Mouse (Mus musculus) heart, embryonic 15.5 days (tissue): ENCODE measurements around the gene Hist1h3a. TPM values are rescaled to one million over a fixed set of nuclear protein-coding genes. Genes with fewer than 3 reads are reported as not detected.
A peak's percentile ranks its signal among the peaks of the same experiment; 100 is the strongest.
"Not testable (repeated sequence)": the region's sequence is repeated elsewhere in the genome, so short reads cannot be mapped to it uniquely, and the experiment has no call there.

Experiments
- ATAC-seq: fragments of 200-750 bp; cut with Nextera tagmentation; replicated peaks from 2 replicates; pipeline ENCODE4 v1.8.0; 2017; ENCODE audit warnings: low read depth, moderate TSS enrichment; ENCODE audit not compliant: insufficient number of reproducible peaks, insufficient read depth, low FRiP score
- H3K27ac ChIP-seq: fragments of 300-500 bp; sonication (generic); 2 replicates; pipeline ENCODE4 v1.5.1; 2015; ENCODE audit warnings: mild to moderate bottlenecking, inconsistent platforms
- H3K27me3 ChIP-seq: fragments of 300-500 bp; sonication (generic); 2 replicates; pipeline ENCODE4 v1.6.1; 2015; ENCODE audit warnings: inconsistent platforms
- H3K36me3 ChIP-seq: fragments of 300-500 bp; sonication (generic); 2 replicates; pipeline ENCODE4 v1.6.1; 2015; ENCODE audit warnings: mild to moderate bottlenecking, inconsistent platforms
- H3K4me1 ChIP-seq: fragments of 300-500 bp; sonication (generic); replicated peaks from 2 replicates; pipeline ENCODE4 v1.6.1; 2015; ENCODE audit warnings: inconsistent platforms
- H3K4me2 ChIP-seq: fragments of 300-500 bp; sonication (generic); 2 replicates; pipeline ENCODE4 v1.6.1; 2015; ENCODE audit warnings: inconsistent platforms, mild to moderate bottlenecking, moderate library complexity
- H3K4me3 ChIP-seq: fragments of 300-500 bp; sonication (generic); 2 replicates; pipeline ENCODE4 v1.5.1; 2015; ENCODE audit warnings: mild to moderate bottlenecking, inconsistent platforms
- H3K9ac ChIP-seq: fragments of 300-500 bp; sonication (generic); 2 replicates; pipeline ENCODE4 v1.6.1; 2015; ENCODE audit warnings: mild to moderate bottlenecking, inconsistent platforms
- H3K9me3 ChIP-seq: fragments of 300-500 bp; sonication (generic); replicated peaks from 2 replicates; pipeline ENCODE4 v1.6.1; 2016; ENCODE audit warnings: inconsistent platforms
- WGBS: fragments of 180-500 bp; shearing (Covaris S2); methylation state at CpG from one replicate; pipeline ENCODE4 v1.1.7; 2015; ENCODE audit warnings: mixed read lengths; 5-methylcytosine and 5-hydroxymethylcytosine counted together
- polyA plus RNA-seq: library from polyadenylated mRNA; unstranded; fragments of >200 nt; fragmentation: Nextera tagmentation; extraction: Ambion mirVana; gene quantifications from 2 replicates; pipeline ENCODE4 v1.2.1, GENCODE M21; 2015

Hist1h3a gene
- polyA plus RNA-seq, 1 experiment from 2014 or later, result 1.5 TPM

DNA sequence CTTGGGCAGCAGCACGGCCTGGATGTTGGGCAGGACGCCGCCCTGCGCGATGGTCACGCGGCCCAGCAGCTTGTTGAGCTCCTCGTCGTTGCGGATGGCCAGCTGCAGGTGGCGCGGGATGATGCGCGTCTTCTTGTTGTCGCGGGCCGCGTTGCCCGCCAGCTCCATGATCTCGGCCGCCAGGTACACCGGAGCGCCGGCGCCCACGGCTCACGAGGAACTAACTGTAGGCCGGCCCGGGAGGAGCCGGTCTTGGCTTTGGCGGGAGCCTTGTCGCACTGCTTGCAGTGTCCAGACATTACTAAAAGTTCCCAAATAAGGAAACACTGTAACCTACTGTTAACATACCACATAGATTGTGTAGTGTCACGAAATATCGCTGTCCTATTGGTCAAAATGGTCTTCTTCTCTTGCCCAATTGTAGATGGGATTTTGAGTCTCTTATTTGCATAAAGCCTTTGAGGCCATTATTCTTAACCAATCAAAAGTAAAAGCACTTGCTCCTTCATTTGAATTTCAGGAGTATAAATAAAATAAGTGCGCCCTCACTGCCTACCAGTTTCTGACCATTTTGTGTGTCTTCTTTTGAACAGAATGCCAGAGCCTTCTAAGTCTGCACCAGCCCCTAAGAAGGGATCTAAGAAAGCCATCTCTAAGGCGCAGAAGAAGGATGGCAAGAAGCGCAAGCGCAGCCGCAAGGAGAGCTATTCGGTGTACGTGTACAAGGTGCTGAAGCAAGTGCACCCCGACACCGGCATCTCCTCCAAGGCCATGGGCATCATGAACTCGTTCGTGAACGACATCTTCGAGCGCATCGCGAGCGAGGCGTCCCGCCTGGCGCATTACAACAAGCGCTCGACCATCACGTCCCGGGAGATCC is 15.7 kb downstream of the Hist1h3a start, which contains the start of gene Hist1h2bb:
Gene Hist1h2bb (plus strand): TSS at position 534 of the 880 bp plus-strand sequence.
- H3K27ac ChIP-seq, result peak within 1 kb of the TSS; percentile 99
- ATAC-seq, result peak; percentile 92
- whole genome bisulfite sequencing, result under 1% methylated on average over 49 of the region's 58 CpGs
- peak within 1 kb of the TSS; percentile 70 for H3K4me2 ChIP-seq
- H3K4me1 ChIP-seq, result peaks cover 22% of the 10 kb centered on the region
- not testable (repeated sequence) for H3K27me3 ChIP-seq, H3K9me3 ChIP-seq, H3K36me3 ChIP-seq
- H3K4me3 ChIP-seq, result peak within 1 kb of the TSS; percentile 49
- peak within 1 kb of the TSS; percentile 65 for H3K9ac ChIP-seq

DNA sequence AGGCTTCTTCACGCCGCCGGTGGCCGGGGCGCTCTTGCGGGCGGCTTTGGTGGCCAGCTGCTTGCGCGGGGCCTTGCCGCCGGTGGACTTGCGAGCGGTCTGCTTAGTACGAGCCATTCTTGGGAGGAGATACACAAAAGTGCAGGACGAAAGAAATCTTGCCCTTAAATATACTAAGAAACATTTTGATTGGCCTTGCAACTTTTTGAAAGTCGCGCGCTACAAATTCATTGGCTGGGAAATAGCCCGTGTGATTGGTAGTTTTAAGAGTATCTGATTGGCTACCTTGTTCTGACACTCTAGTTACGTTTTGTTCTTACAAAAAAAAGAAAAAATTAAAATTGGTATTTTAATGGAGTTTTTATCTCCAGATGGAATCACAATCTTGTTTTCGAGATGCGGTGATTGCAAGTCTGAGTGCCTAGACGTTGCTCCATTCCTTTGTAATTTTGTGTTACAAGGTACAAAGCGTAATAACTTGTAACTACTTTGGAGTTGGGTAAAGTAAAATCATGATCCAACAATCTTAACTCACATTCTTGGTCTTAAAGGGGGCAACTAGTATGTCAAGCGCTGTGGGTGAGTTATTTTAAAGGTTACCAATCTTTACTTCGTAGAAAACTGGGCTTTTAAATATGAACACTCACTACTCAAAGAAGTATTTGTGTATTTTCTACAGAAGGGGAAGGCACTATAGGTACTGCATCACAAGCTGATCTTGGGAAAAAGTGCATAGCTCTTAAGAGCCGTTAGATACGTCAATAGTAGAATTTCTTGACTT is 16.6 kb downstream of the Hist1h3a start, which contains the start of gene Hist1h3c:
Gene Hist1h3c (minus strand): TSS at position 222 of the 781 bp plus-strand sequence.
- Histone ChIP-seq H3K4me1 (peaks cover 26% of the 10 kb centered on the region), H3K4me3 (peak within 1 kb of the TSS; percentile 49), H3K9ac (peak within 1 kb of the TSS; percentile 65), H3K9me3 (no peaks in the 10 kb centered on the region), H3K27ac (peak within 1 kb of the TSS; percentile 99), H3K36me3 (no peaks in the 10 kb centered on the region), H3K4me2 (peak within 1 kb of the TSS; percentile 70), H3K27me3 (no peaks in the 10 kb centered on the region)
- peak; percentile 53 for ATAC-seq
- under 1% methylated on average over 24 of the region's 28 CpGs for WGBS

DNA sequence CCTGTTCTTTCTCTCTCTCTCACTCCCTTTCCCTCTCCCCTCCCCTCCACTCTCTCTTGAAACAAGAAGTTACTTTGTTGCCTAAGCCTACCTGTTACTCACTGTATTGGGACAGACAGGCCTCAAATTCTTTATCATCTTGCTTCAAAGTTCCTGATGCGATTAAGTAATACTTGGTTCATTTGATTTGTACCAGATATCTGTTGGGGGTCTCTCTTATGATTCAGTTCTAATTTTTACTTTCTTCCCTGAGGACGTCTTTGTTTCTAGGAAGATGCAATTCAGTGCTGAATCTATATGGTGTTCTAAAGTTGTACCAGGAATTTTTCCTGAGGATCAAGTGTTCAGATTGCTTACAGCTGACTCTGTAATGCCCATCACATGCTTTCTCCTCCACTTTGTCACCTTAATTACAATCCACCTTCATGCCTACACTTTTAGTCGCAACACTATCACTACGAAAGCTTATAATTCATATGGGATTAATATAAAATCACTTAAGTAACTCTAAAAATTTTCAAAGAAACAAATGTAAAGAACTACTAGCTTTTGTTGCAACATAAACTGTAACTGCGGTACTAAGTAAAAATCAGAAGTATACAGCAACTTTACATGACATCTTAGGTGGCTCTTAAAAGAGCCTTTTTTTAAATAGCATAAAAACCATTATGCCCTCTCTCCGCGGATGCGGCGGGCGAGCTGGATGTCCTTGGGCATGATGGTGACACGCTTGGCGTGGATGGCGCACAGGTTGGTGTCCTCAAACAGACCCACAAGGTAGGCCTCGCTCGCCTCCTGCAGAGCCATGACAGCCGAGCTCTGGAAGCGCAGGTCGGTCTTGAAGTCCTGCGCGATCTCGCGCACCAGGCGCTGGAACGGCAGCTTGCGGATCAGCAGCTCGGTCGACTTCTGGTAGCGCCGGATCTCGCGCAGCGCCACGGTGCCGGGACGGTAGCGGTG is 17.5 kb downstream of the Hist1h3a start:
- Histone ChIP-seq H3K27ac (peak overlapping the region; percentile 72), H3K4me2 (peak overlapping the region; percentile 70), H3K27me3 (no peaks in the 10 kb centered on the region), H3K4me1 (peaks cover 30% of the 10 kb centered on the region), H3K36me3 (no peaks in the 10 kb centered on the region), H3K9ac (peak overlapping the region; percentile 35; the same call in 1 of the 2 replicates), H3K4me3 (peak overlapping the region; percentile 49), H3K9me3 (no peaks in the 10 kb centered on the region)
- no peak for ATAC-seq
- 2% methylated on average over 20 of the region's 36 CpGs for WGBS

DNA sequence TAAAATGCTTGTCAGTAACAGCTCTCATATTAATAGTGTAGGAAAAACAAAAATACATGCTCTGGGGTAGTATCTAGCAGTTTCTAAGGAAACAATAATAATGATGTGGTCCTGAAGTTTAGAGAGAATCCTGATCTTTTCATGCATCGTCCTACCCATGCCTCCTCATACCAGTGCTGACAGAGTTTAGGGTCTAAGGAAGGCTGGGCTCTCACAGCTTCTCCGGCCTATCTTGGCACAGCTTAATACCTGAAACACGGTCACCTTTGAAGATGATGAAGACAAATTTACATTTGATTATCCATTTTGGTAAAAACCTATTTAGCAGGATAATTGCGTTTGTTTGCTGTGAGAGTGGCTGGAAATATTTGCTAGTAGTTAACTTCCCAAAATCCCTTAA is 18.2 kb downstream of the Hist1h3a start:
- H3K27me3 ChIP-seq, result no peaks in the 10 kb centered on the region
- no peaks in the 10 kb centered on the region for H3K36me3 ChIP-seq
- WGBS, result 43% methylated on average over 4 of the region's 4 CpGs
- no peaks in the 10 kb centered on the region for H3K9me3 ChIP-seq
- H3K4me3 ChIP-seq, result no peak overlapping the region
- H3K27ac ChIP-seq, result peak overlapping the region; percentile 72; the same call in 1 of the 2 replicates
- H3K4me1 ChIP-seq, result peaks cover 33% of the 10 kb centered on the region
- H3K9ac ChIP-seq, result 0 out of 2 replicates have a peak overlapping the region, but pooled peaks have one; percentile 35
- peak overlapping the region; percentile 70 for H3K4me2 ChIP-seq
- no peak for ATAC-seq

DNA sequence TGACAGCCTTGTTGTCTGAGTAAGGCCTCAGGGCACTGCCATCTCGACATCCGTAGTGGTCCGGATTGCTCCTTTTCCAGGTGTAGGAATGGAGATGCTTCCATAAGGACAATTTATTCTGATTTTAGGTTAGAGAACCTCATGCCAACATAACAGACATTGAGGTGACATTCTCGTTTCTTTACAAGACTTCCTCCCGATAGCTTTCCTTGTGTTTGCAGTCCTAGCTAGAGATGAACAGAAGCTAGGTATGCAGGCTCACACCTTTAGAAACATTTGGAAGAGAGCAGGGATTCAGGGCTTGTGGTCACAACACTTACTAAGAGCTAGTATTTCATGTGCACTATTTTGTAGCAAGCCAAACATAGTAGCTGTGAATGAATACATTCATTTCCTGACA is 19.0 kb downstream of the Hist1h3a start:
- 86% methylated on average over 5 of the region's 5 CpGs for WGBS
- Histone ChIP-seq H3K9me3 (no peaks in the 10 kb centered on the region), H3K27ac (no peak overlapping the region), H3K4me1 (peaks cover 33% of the 10 kb centered on the region), H3K27me3 (no peaks in the 10 kb centered on the region), H3K36me3 (no peaks in the 10 kb centered on the region), H3K4me2 (no peak overlapping the region), H3K4me3 (no peak overlapping the region), H3K9ac (no peak overlapping the region)
- ATAC-seq, result no peak

DNA sequence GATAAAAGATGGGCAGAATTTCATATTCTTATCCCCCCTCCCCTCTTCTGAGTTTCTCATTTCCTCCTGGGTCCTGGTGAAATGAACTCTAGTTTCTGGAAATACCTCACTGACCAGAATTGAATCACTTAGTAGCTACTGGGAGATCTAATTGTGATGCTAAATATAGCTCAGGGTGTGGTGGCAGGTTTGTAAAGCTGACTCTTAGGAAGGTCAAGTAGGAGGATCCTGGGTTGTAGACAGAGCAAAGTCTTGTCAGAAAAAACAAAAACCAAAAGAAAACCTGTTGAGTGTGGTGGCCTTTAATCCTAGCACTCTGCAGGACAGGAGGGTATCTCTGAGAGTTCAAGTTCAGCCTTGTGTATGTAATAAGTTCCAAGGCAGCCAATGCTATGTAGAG is 20.2 kb downstream of the Hist1h3a start:
- Histone ChIP-seq H3K9ac (no peak overlapping the region), H3K27ac (peak overlapping the region; percentile 9; the same call in 1 of the 2 replicates), H3K27me3 (no peaks in the 10 kb centered on the region), H3K36me3 (no peaks in the 10 kb centered on the region), H3K9me3 (no peaks in the 10 kb centered on the region), H3K4me3 (no peak overlapping the region), H3K4me2 (0 out of 2 replicates have a peak overlapping the region, but pooled peaks have one; percentile 8), H3K4me1 (peaks cover 28% of the 10 kb centered on the region)
- ATAC-seq, result no peak

DNA sequence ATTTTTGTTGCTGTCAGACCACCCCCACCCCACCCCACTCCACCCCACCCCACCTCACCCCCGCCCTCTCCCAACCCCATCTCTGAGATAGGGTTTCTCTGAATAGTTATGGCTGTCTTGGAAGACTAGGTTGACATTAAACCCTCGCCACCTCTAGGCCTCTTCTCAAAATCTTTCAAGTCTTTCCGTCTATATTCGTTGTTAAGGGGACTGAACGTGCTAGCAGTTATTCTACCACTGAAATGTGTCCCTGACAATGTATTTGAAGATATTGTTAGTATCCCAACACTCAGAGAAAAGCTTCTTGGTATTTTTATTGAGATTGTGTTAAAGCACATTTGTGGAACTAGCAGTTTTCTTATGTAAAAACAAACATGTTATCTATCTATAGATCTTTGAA is 21.3 kb downstream of the Hist1h3a start:
- peak overlapping the region; percentile 97 for H3K4me2 ChIP-seq
- WGBS, result 52% methylated on average over 5 of the region's 5 CpGs
- no peaks in the 10 kb centered on the region for H3K9me3 ChIP-seq
- peaks cover 28% of the 10 kb centered on the region for H3K4me1 ChIP-seq
- H3K27me3 ChIP-seq, result no peaks in the 10 kb centered on the region
- peak overlapping the region; percentile 99 for H3K27ac ChIP-seq
- H3K4me3 ChIP-seq, result peak overlapping the region; percentile 74
- H3K36me3 ChIP-seq, result no peaks in the 10 kb centered on the region
- no peak overlapping the region for H3K9ac ChIP-seq
- no peak for ATAC-seq

DNA sequence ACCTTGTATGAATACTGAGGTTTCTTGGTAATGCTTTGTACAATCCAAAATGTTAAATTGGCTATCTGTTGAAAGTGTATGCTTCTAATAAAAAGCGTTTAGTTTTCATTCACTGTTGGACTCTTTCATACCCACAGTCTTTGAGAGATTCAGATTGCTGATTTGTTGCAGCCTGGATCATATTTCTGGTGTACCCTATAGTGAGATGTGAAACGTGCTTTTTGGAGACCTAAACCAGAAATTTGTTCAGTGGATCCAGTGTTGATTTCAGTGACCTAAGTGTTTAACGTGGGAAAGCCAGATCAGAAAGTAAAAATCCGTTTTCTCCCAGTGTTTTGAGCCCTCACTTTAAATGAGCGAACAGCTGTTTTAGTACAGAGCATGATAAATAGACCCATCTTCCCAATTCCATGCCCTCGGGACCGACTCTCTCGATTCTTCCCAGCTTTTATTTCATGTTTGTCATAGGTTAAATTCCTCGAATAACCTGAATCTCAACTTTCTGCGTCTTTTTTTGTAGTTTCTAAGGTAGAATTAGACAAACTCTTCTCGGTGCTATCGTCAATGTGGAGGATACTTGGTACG is 21.8 kb downstream of the Hist1h3a start:
- Histone ChIP-seq H3K4me1 (peaks cover 25% of the 10 kb centered on the region), H3K9me3 (no peaks in the 10 kb centered on the region), H3K27ac (peak overlapping the region; percentile 99), H3K4me3 (peak overlapping the region; percentile 74), H3K27me3 (no peaks in the 10 kb centered on the region), H3K36me3 (no peaks in the 10 kb centered on the region), H3K4me2 (peak overlapping the region; percentile 97), H3K9ac (peak overlapping the region; percentile 92)
- 28% methylated on average over 13 of the region's 13 CpGs for WGBS
- no peak for ATAC-seq

DNA sequence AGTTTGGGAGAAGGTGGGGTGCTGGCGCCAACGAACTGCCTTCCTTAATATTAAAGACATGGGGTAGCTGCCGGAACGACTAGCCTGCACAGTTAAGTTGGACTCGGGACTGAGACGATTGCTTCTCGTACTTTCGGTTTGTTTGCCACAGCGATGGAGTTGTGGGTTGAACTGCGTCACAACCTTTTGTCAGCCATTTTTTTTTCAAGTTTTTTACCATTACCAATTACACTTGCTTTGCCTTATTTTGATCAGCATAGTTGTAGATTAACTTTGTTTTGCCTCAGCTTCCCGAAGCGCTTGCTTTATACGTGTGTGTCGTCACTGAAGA is 22.3 kb downstream of the Hist1h3a start:
- under 1% methylated on average over 14 of the region's 14 CpGs for WGBS
- Histone ChIP-seq H3K36me3 (no peaks in the 10 kb centered on the region), H3K4me3 (peak overlapping the region; percentile 74), H3K27ac (peak overlapping the region; percentile 99), H3K4me1 (peaks cover 25% of the 10 kb centered on the region), H3K9ac (peak overlapping the region; percentile 92), H3K9me3 (no peaks in the 10 kb centered on the region), H3K4me2 (peak overlapping the region; percentile 97), H3K27me3 (no peaks in the 10 kb centered on the region)
- ATAC-seq, result no peak; the same call in 1 of the 2 replicates
